Mouse (Mus musculus): ENCODE measurements at regions not wholly inside any gene's neighbourhood (a gene's known extent, or its start where the extent isn't known, plus 50 kb on each side); places are given as distances from the start of the nearest gene placed in this dataset.

DNA sequence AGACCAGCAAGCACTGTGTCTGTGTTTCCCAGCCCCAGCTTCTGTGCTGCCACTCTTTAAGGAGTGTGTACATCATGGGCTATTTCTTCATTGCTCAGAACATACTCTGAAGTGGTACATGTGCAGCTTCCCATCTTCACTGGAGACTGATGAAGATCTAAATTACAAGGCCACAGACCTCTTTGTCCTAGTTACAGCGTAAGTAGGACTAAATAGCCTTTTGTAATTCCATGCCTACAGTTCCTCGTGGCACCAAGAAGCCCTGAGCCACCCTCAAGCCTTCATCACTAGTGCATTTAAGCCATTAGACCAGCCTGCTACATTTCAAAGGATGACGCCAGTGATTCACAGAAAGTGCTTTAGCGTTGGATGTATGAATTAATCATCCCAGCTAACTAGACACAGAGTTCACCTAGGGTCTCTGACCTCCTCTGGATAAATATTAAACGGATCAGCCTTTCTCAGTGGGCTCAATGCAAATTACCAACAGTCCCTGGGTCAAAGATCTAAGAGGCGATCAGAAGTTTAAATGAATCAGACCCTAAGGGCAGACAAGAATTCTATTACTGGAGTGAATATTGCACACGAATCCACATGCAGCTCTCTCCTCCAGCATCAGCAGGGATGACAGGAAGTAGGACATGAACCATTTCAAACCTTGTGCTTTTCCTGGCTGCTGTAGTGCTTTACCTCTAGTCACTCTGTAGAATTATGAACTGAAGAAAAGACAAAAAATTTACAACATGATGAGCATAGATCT is 123.0 kb upstream of the Kcnh8 start:
- DNase-seq (no peak), ATAC-seq (ENCODE audit: insufficient read depth) (no peak)
- Histone ChIP-seq H3K4me3 (ENCODE audit: low read depth, low read length) (no peak overlapping the region), H3K36me3 (ENCODE audit: insufficient read depth) (no peaks in the 10 kb centered on the region), H3K27ac (ENCODE audit: low read depth) (no peak overlapping the region), H3K4me1 (ENCODE audit: insufficient read depth) (no peaks in the 10 kb centered on the region), H3K9ac (no peak overlapping the region), H3K27me3 (ENCODE audit: insufficient read depth, low read length) (no peaks in the 10 kb centered on the region), H3K9me3 (ENCODE audit: low read depth, low read length) (no peaks in the 10 kb centered on the region), H3K4me2 (no peak overlapping the region)
- no peak for TF ChIP-seq CTCF (IDR thresholded peaks at IDR 0.05; ENCODE audit: low read depth)
- 63% methylated on average over 7 of the region's 7 CpGs for WGBS

DNA sequence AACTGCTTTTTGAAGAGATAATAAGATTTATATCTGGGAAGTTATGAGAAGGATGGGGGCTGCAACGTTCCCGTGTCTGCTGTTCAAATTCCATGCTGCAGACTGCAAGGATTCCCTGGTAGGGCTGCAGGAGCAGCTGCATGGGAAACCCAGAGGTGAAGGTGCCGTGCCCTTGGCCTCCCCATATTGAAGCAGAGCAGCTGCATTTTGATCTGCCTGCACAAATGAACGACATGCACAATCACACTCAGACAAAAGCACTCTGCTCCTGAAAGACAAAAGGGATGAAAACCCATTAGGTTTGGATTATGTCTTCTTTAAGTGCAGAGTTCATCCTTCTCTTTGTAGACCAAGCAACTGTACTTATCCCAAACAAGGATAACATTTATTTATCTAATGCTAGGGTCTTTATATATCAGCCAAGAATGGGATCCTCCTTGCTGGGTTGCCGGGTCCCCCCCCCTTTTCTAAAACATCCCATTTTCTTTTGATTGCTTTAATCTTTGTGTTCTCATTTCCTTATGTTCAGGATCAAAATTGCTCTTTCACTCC is 122.3 kb upstream of the Kcnh8 start:
- Histone ChIP-seq H3K9me3 (ENCODE audit: low read depth, low read length) (no peaks in the 10 kb centered on the region), H3K4me2 (no peak overlapping the region), H3K4me1 (ENCODE audit: insufficient read depth) (no peaks in the 10 kb centered on the region), H3K27ac (ENCODE audit: low read depth) (no peak overlapping the region), H3K36me3 (ENCODE audit: insufficient read depth) (no peaks in the 10 kb centered on the region), H3K9ac (no peak overlapping the region), H3K27me3 (ENCODE audit: insufficient read depth, low read length) (no peaks in the 10 kb centered on the region), H3K4me3 (ENCODE audit: low read depth, low read length) (no peak overlapping the region)
- DNase-seq (no peak), ATAC-seq (ENCODE audit: insufficient read depth) (no peak)
- 57% methylated on average over 5 of the region's 5 CpGs for WGBS
- no peak for TF ChIP-seq CTCF (IDR thresholded peaks at IDR 0.05; ENCODE audit: low read depth)

GRCm38 (mm10) chr17:52506760-52507159 is 95.7 kb upstream of the Kcnh8 start:
- Histone ChIP-seq H3K27me3 (ENCODE audit: insufficient read depth, low read length) (no peaks in the 10 kb centered on the region), H3K36me3 (ENCODE audit: insufficient read depth) (no peaks in the 10 kb centered on the region), H3K9ac (no peak overlapping the region), H3K4me2 (no peak overlapping the region), H3K4me3 (ENCODE audit: low read depth, low read length) (no peak overlapping the region), H3K27ac (ENCODE audit: low read depth) (no peak overlapping the region), H3K4me1 (ENCODE audit: insufficient read depth) (no peaks in the 10 kb centered on the region), H3K9me3 (ENCODE audit: low read depth, low read length) (no peaks in the 10 kb centered on the region)
- no peak for TF ChIP-seq CTCF (IDR thresholded peaks at IDR 0.05; ENCODE audit: low read depth)
- no peak for DNase-seq
- ATAC-seq (ENCODE audit: insufficient read depth), result no peak
- 75% methylated on average over 3 of the region's 3 CpGs for WGBS

GRCm38 (mm10) chr17:52530260-52530659 is 72.2 kb upstream of the Kcnh8 start:
- Histone ChIP-seq H3K4me2 (no peak overlapping the region), H3K27me3 (ENCODE audit: insufficient read depth, low read length) (no peaks in the 10 kb centered on the region), H3K9ac (no peak overlapping the region), H3K9me3 (ENCODE audit: low read depth, low read length) (no peaks in the 10 kb centered on the region), H3K4me3 (ENCODE audit: low read depth, low read length) (no peak overlapping the region), H3K4me1 (ENCODE audit: insufficient read depth) (no peaks in the 10 kb centered on the region), H3K36me3 (ENCODE audit: insufficient read depth) (no peaks in the 10 kb centered on the region), H3K27ac (ENCODE audit: low read depth) (no peak overlapping the region)
- no peak for ATAC-seq (ENCODE audit: insufficient read depth)
- no peak for DNase-seq
- no peak for TF ChIP-seq CTCF (IDR thresholded peaks at IDR 0.05; ENCODE audit: low read depth)
